Mouse (Mus musculus): ENCODE data around the gene Atp8a1.

GRCm38 (mm10) chr5:67884422-67885210, 37.4 kb upstream of the Atp8a1 start:
- no peak for TF ChIP-seq CTCF (IDR thresholded peaks at IDR 0.05; ENCODE audit: borderline replicate concordance, control insufficient read depth, extremely low read depth, insufficient read depth, low read length, poor library complexity)
- no peak for TF ChIP-seq POLR2A (IDR thresholded peaks at IDR 0.05; ENCODE audit: control insufficient read depth, extremely low read depth, insufficient read depth, low read length, poor library complexity)

Measured in thymus, adult 2 months (tissue).